Mouse (Mus musculus) stomach, embryonic 16.5 days (tissue): ENCODE data around the gene Rab11fip5. TPM values are rescaled to one million over a fixed set of nuclear protein-coding genes. Genes with fewer than 3 reads are reported as not detected.
A peak's percentile ranks its signal among the peaks of the same experiment; 100 is the strongest.

Source experiments
- ATAC-seq: fragments of 200-750 bp; cut with Nextera tagmentation; 2 replicates; pipeline ENCODE4 v1.8.0; 2017; ENCODE audit warnings: moderate number of reproducible peaks, moderate TSS enrichment; ENCODE audit not compliant: insufficient read depth, low FRiP score
- H3K27ac ChIP-seq: fragments of 300-500 bp; sonication (generic); 2 replicates; pipeline ENCODE4 v1.5.1; 2014; ENCODE audit warnings: low read length
- H3K27me3 ChIP-seq: fragments of 300-500 bp; sonication (generic); 2 replicates; pipeline ENCODE4 v1.6.1; 2014; ENCODE audit warnings: low read length, control low read depth, mixed read lengths; ENCODE audit not compliant: control insufficient read depth, insufficient read depth
- H3K36me3 ChIP-seq: fragments of 300-500 bp; sonication (generic); 2 replicates; pipeline ENCODE4 v1.6.1; 2014; ENCODE audit warnings: low read length; ENCODE audit not compliant: control insufficient read depth, insufficient read depth
- H3K4me1 ChIP-seq: fragments of 300-500 bp; sonication (generic); 2 replicates; pipeline ENCODE4 v1.6.1; 2014; ENCODE audit warnings: low read length, control low read depth, mixed read lengths; ENCODE audit not compliant: control insufficient read depth, insufficient read depth
- H3K4me2 ChIP-seq: fragments of 300-500 bp; sonication (generic); 2 replicates; pipeline ENCODE4 v1.6.1; 2014; ENCODE audit warnings: low read depth, low read length, mixed read lengths
- H3K4me3 ChIP-seq: fragments of 300-500 bp; sonication (generic); replicated peaks from 2 replicates; pipeline ENCODE4 v1.5.1; 2014; ENCODE audit warnings: mild to moderate bottlenecking, low read length
- H3K9ac ChIP-seq: fragments of 300-500 bp; sonication (generic); 2 replicates; pipeline ENCODE4 v1.6.1; 2014; ENCODE audit warnings: low read length
- H3K9me3 ChIP-seq: fragments of 300-500 bp; sonication (generic); replicated peaks from 2 replicates; pipeline ENCODE4 v1.6.1; 2016; ENCODE audit warnings: low read length, control low read depth; ENCODE audit not compliant: control insufficient read depth
- WGBS: fragments of 180-500 bp; shearing (Covaris S2); extraction: QIAGEN DNeasy Blood & Tissue Kit; methylation state at CpG from one replicate; pipeline ENCODE4 v1.1.7; 2014; 5-methylcytosine and 5-hydroxymethylcytosine counted together
- polyA plus RNA-seq: library from polyadenylated mRNA; unstranded; fragments of >200 nt; fragmentation: Nextera tagmentation; extraction: Ambion mirVana; gene quantifications from 2 replicates; pipeline ENCODE4 v1.2.1, GENCODE M21; 2015

Rab11fip5 gene
- polyA plus RNA-seq, 1 experiment from 2014 or later = 10.2 TPM

DNA sequence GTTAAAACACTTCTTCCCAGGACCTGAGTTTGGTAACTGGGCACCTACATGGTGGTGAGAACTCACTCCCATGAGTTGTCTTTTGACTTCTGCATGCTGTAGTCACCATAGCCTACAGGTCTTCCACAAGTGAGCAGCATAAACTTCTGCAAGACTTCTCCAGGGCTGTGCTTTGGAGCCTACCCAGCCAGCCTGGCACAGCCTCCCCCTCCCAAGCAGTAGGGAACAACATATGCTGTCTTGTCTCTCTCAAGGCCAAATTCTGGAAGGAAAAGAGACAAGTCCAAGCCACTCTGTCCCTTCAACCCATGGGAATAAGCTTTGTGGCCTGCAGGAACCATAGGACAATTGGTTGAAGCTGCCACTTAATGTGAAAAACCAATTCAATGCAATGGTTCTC, 29.5 kb downstream of the Rab11fip5 start:
- H3K9me3 ChIP-seq = no peaks in the 10 kb centered on the region
- H3K4me2 ChIP-seq = no peak overlapping the region
- H3K4me1 ChIP-seq = no peaks in the 10 kb centered on the region
- H3K9ac ChIP-seq = no peak overlapping the region
- H3K36me3 ChIP-seq = no peaks in the 10 kb centered on the region
- H3K27ac ChIP-seq = no peak overlapping the region
- no peak for ATAC-seq
- no peaks in the 10 kb centered on the region for H3K27me3 ChIP-seq
- H3K4me3 ChIP-seq = no peak overlapping the region

DNA sequence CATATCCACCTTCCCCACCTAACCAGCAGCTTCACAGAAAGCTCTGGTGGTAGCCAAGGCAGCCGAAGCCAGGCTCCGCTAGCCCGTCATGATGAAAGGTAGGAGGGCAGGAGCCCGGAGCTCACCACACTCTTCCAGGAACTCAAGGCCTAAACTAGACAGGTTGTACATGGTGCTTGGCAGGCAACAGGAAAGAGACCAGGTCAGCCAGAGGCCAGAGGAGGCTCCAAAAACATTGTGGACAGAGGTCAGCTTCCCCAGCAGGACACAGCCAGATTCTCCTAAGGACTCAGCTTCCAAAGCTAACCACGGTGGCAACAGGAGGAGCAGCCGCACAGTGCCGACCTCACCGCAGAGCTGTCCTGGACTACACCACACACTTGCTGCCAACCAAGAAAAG, 31.4 kb downstream of the Rab11fip5 start:
- H3K9me3 ChIP-seq = no peaks in the 10 kb centered on the region
- ATAC-seq = no peak
- 85% methylated on average over 8 of the region's 8 CpGs for WGBS
- no peaks in the 10 kb centered on the region for H3K4me1 ChIP-seq
- no peaks in the 10 kb centered on the region for H3K36me3 ChIP-seq
- no peak overlapping the region for H3K4me3 ChIP-seq
- no peak overlapping the region for H3K4me2 ChIP-seq
- no peak overlapping the region for H3K27ac ChIP-seq
- H3K9ac ChIP-seq = no peak overlapping the region
- H3K27me3 ChIP-seq = no peaks in the 10 kb centered on the region

DNA sequence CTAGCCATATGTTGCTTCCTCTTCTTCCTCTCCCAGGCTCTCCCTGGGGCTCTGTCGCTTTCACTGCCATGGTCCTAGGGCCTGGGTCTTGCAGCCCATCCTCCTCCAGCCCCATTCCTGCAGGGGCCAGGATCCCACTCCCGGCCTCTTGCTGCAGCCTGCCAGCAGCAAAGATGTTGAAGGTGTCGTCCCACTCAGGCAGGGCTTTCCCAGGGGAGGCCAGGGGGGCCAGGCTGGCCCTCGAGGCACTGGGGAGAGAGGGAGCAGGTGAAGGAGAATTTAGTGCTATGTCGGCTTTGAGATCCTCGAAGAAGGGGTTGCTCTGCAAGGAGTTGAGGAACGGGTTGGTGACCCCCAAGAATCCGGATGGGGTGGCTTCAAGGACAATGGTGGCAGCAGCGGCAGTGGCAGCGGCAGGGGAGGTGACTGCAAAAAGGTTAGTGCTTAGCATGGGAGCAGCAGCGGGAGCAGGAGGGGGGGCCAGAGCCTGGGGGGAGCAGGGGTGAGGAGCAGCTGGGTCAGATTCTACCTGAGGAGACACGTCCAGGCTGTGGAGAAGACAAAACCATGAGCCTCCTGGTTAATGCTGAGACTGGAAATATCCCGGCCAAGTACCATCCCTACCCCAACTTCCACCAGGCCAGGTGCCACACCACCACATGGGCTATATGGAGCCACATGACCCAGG, 32.5 kb downstream of the Rab11fip5 start:
- Histone ChIP-seq H3K9me3 (no peaks in the 10 kb centered on the region), H3K27ac (no peak overlapping the region), H3K9ac (no peak overlapping the region), H3K4me2 (no peak overlapping the region), H3K36me3 (0 out of 2 replicates have a peak, but pooled peaks cover 2% of the 10 kb centered on the region), H3K4me3 (no peak overlapping the region), H3K4me1 (no peaks in the 10 kb centered on the region), H3K27me3 (no peaks in the 10 kb centered on the region)
- no peak for ATAC-seq
- 73% methylated on average over 13 of the region's 13 CpGs for WGBS

DNA sequence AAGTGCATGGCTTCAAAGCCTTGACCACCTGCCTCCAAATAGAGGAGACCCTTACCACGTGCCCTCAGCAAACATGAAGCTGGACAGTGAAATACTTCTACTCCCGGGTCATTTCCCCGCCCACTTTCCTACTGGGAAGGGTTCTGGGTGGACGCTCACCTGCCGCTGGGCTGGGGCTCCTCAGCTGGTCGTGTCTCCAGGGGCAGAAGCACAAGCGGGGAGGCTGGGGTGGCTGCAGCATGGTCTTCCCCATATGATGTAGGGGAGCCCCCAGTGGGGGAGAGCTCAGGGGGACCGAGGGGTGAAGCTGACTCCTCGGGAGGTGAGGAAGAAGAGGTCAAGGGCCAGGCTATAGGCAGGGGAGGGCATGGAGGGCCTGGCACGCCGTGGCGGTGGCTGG, 34.2 kb downstream of the Rab11fip5 start:
- WGBS = 65% methylated on average over 12 of the region's 12 CpGs
- Histone ChIP-seq H3K9me3 (no peaks in the 10 kb centered on the region), H3K36me3 (0 out of 2 replicates have a peak, but pooled peaks cover 4% of the 10 kb centered on the region), H3K27me3 (no peaks in the 10 kb centered on the region), H3K4me2 (no peak overlapping the region), H3K4me3 (no peak overlapping the region), H3K4me1 (no peaks in the 10 kb centered on the region), H3K9ac (no peak overlapping the region), H3K27ac (no peak overlapping the region)
- ATAC-seq = no peak

DNA sequence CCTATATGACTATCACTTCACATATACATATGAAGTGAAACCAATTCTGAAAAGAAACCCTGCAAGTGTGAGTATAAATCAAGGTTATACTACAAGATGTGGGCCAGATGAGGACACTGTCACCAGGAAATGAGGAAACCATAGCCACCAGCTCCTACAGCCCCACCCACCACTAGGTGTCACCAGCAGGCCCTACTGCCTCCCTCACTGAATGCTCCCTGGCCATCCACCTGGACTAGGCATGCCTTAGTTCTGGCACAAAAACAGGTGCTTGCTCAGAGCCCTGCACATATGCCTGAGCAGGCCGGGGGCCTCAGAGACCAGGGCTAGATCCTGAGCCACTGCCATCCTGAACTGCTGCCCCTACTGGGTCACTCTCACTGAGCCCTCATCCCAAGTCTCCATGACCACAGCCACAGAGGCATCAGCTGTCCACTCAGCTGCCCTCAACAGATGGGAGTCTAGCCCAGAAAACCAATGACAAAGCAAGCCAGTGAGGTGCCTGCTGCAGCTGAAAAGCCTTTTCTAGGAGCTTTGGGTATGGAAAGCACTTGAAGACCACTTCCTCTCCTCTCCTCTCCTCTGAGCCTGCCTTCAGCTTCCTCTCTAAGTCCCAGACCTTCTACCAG, 35.0 kb downstream of the Rab11fip5 start:
- H3K4me3 ChIP-seq = no peak overlapping the region
- H3K36me3 ChIP-seq = 0 out of 2 replicates have a peak, but pooled peaks cover 4% of the 10 kb centered on the region
- H3K9me3 ChIP-seq = no peaks in the 10 kb centered on the region
- no peaks in the 10 kb centered on the region for H3K27me3 ChIP-seq
- no peak overlapping the region for H3K27ac ChIP-seq
- H3K4me2 ChIP-seq = no peak overlapping the region
- peaks cover under 1% of the 10 kb centered on the region; the same call in 1 of the 2 replicates for H3K4me1 ChIP-seq
- 64% methylated on average over 1 of the region's 1 CpGs for WGBS
- H3K9ac ChIP-seq = no peak overlapping the region
- peak; percentile 35; the same call in 1 of the 2 replicates for ATAC-seq

DNA sequence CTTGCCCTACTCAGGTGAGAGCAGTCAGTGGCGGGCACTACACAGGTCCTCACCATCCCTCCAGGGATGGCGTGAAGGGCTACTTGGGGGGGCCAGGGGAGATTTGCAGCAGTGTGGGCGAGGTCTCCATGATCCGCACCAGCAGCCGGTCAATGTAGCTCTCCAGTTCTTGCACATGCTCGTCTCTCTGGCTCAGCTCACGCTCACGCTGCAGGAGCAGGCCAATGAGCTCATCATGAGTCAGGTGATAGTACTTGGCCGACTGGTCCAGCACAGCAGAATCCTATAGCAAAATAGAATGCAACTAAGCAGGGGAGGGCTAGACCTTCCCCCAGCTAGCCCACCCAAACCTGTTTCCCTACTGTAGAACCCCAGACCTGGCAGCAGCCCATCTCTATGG, 37.5 kb downstream of the Rab11fip5 start:
- Histone ChIP-seq H3K27ac (no peak overlapping the region), H3K4me1 (peaks cover 6% of the 10 kb centered on the region), H3K9me3 (no peaks in the 10 kb centered on the region), H3K27me3 (no peaks in the 10 kb centered on the region), H3K4me3 (no peak overlapping the region), H3K36me3 (0 out of 2 replicates have a peak, but pooled peaks cover 4% of the 10 kb centered on the region), H3K9ac (no peak overlapping the region), H3K4me2 (no peak overlapping the region)
- 85% methylated on average over 9 of the region's 9 CpGs for WGBS
- no peak for ATAC-seq

DNA sequence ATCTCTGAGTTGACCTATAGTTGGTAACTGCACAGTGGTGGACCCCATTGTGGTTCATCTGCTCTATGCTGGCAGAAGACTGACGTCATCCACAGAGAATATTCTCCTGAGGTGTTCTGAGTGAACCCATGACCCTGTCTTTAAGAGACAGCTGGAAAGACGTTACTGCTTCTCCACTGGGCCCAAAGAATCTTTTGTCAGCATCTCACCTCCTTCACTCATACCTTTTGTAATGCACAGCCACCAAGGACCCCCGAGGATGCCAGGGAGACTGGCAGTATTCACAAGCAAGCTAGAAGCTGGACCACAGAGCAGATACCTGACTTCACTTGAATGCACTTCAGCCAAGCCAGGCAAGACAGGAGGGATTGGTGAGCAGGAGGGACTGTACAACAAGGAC, 39.1 kb downstream of the Rab11fip5 start:
- no peaks in the 10 kb centered on the region for H3K9me3 ChIP-seq
- no peak for ATAC-seq
- H3K27me3 ChIP-seq = no peaks in the 10 kb centered on the region
- WGBS = 63% methylated on average over 3 of the region's 3 CpGs
- H3K4me1 ChIP-seq = peaks cover 13% of the 10 kb centered on the region
- H3K4me3 ChIP-seq = no peak overlapping the region
- H3K36me3 ChIP-seq = 0 out of 2 replicates have a peak, but pooled peaks cover 4% of the 10 kb centered on the region
- H3K27ac ChIP-seq = peak overlapping the region; percentile 13
- peak overlapping the region; percentile 38; the same call in 1 of the 2 replicates for H3K9ac ChIP-seq
- H3K4me2 ChIP-seq = no peak overlapping the region

DNA sequence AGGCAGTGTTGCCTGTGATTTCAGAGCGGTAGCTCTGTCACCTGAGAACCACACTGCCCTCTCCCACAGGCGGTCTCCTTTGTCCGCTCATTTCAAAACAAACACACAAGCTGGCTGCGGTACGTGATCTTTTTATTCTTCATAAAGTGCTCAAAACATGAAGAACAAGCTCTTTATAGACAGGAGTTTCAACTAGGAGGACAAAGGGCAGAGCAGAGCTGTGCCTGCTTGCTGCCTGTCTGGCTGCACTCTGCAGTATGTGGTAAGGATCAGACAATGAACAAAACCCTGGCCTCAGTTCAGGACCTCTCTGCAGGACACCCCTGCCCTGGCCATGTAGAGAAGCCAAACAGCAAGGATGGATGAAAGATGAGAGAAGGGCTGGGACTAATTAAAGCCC, 39.6 kb downstream of the Rab11fip5 start:
- Histone ChIP-seq H3K4me3 (no peak overlapping the region), H3K9me3 (no peaks in the 10 kb centered on the region), H3K9ac (peak overlapping the region; percentile 38), H3K4me2 (no peak overlapping the region), H3K4me1 (peaks cover 13% of the 10 kb centered on the region), H3K27me3 (no peaks in the 10 kb centered on the region), H3K36me3 (0 out of 2 replicates have a peak, but pooled peaks cover 4% of the 10 kb centered on the region), H3K27ac (peak overlapping the region; percentile 13)
- no peak for ATAC-seq
- WGBS = 59% methylated on average over 5 of the region's 5 CpGs

DNA sequence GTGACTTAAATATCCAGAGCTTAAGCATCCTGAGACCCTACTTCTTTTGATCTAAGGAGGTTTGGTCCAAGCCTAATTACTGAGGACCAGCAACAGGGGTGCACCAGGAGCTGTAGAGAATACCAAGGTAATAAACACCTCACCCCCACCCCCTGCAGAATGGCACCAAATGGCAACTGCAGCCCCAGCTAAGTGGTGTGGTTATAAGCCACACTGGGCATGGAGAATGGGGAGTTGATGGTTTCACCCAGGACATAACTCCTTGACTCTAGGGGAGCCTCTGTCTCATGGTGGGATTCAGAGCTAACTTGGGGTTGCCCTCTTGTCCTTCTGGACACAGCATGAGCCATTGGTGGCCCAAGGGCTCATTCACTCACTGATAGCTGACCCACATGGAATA, 40.2 kb downstream of the Rab11fip5 start:
- Histone ChIP-seq H3K4me1 (peaks cover 13% of the 10 kb centered on the region), H3K36me3 (0 out of 2 replicates have a peak, but pooled peaks cover 4% of the 10 kb centered on the region), H3K27me3 (no peaks in the 10 kb centered on the region), H3K4me2 (no peak overlapping the region; the same call in 1 of the 2 replicates), H3K9ac (0 out of 2 replicates have a peak overlapping the region, but pooled peaks have one; percentile 38), H3K27ac (peak overlapping the region; percentile 95; the same call in 1 of the 2 replicates), H3K9me3 (no peaks in the 10 kb centered on the region), H3K4me3 (no peak overlapping the region; the same call in 1 of the 2 replicates)
- ATAC-seq = no peak
